Mouse (Mus musculus): ENCODE results near the gene Coq4.
"Not testable (repeated sequence)": the region's sequence is repeated elsewhere in the genome, so short reads cannot be mapped to it uniquely, and the experiment has no call there.

Gene Coq4

GRCm38 (mm10) chr2:29787104-29787917, at the start of gene Coq4:
Gene Coq4 (plus strand): TSS chr2:29787493.
- peak; percentile 95 for DNase-seq (ENCODE audit: extremely low spot score, low read depth, low spot score)

- DNase-seq (ENCODE audit: extremely low spot score, low read depth, low spot score): no peak
These were observed 48.5 kb upstream of the Coq4 start for GRCm38 (mm10) chr2:29738799-29739198.

GRCm38 (mm10) chr2:29739368-29739767, 47.9 kb upstream of the Coq4 start:
- no peak for DNase-seq (ENCODE audit: extremely low spot score, low read depth, low spot score)

- DNase-seq (ENCODE audit: extremely low spot score, low read depth, low spot score): no peak
These were observed 46.1 kb upstream of the Coq4 start for GRCm38 (mm10) chr2:29741207-29741606.

GRCm38 (mm10) chr2:29744256-29744655, 43.0 kb upstream of the Coq4 start:
- no peak for DNase-seq (ENCODE audit: extremely low spot score, low read depth, low spot score)

- no peak for DNase-seq (ENCODE audit: extremely low spot score, low read depth, low spot score)
These were observed 40.0 kb upstream of the Coq4 start for GRCm38 (mm10) chr2:29747188-29747782.

GRCm38 (mm10) chr2:29747852-29748251, 39.4 kb upstream of the Coq4 start:
- no peak for DNase-seq (ENCODE audit: extremely low spot score, low read depth, low spot score)

GRCm38 (mm10) chr2:29748499-29748898, 38.8 kb upstream of the Coq4 start:
- no peak for DNase-seq (ENCODE audit: extremely low spot score, low read depth, low spot score)

- DNase-seq (ENCODE audit: extremely low spot score, low read depth, low spot score): no peak
These were observed 35.8 kb upstream of the Coq4 start, which contains the start of gene Gm13420 for GRCm38 (mm10) chr2:29751497-29751896. Gene Gm13420 (minus strand): TSS chr2:29751685.

GRCm38 (mm10) chr2:29752397-29752796, 34.9 kb upstream of the Coq4 start:
- DNase-seq (ENCODE audit: extremely low spot score, low read depth, low spot score): no peak

GRCm38 (mm10) chr2:29755693-29756092, 31.6 kb upstream of the Coq4 start:
- no peak for DNase-seq (ENCODE audit: extremely low spot score, low read depth, low spot score)

GRCm38 (mm10) chr2:29764831-29765230, 22.5 kb upstream of the Coq4 start:
- DNase-seq (ENCODE audit: extremely low spot score, low read depth, low spot score): no peak

- no peak for DNase-seq (ENCODE audit: extremely low spot score, low read depth, low spot score)
These were observed 19.1 kb upstream of the Coq4 start for GRCm38 (mm10) chr2:29767976-29768709.

- DNase-seq (ENCODE audit: extremely low spot score, low read depth, low spot score): no peak
These were observed 18.4 kb upstream of the Coq4 start for GRCm38 (mm10) chr2:29768901-29769300.

GRCm38 (mm10) chr2:29770162-29770561, 17.1 kb upstream of the Coq4 start:
- DNase-seq (ENCODE audit: extremely low spot score, low read depth, low spot score): no peak

- no peak for DNase-seq (ENCODE audit: extremely low spot score, low read depth, low spot score)
These were observed 15.5 kb upstream of the Coq4 start for GRCm38 (mm10) chr2:29771611-29772461.

- no peak for DNase-seq (ENCODE audit: extremely low spot score, low read depth, low spot score)
These were observed 14.0 kb upstream of the Coq4 start for GRCm38 (mm10) chr2:29773323-29773722.

GRCm38 (mm10) chr2:29781256-29781655, 6.0 kb upstream of the Coq4 start:
- not testable (repeated sequence) for DNase-seq (ENCODE audit: extremely low spot score, low read depth, low spot score)

- DNase-seq (ENCODE audit: extremely low spot score, low read depth, low spot score): no peak
These were observed 3.0 kb upstream of the Coq4 start for GRCm38 (mm10) chr2:29784290-29784689.

GRCm38 (mm10) chr2:29787937-29788681, 816 bp downstream of the Coq4 start, which contains the start of gene Trub2:
Gene Trub2 (minus strand): TSS chr2:29788502.
- no peak for DNase-seq (ENCODE audit: extremely low spot score, low read depth, low spot score)

All from hindlimb bud, embryonic 11.5 days (tissue).